Mouse (Mus musculus) forebrain, embryonic 15.5 days (tissue): ENCODE measurements around the gene Phactr4. TPM values are rescaled to one million over a fixed set of nuclear protein-coding genes. Genes with fewer than 3 reads are reported as not detected.
A peak's percentile ranks its signal among the peaks of the same experiment; 100 is the strongest.
"Not testable (repeated sequence)": the region's sequence is repeated elsewhere in the genome, so short reads cannot be mapped to it uniquely, and the experiment has no call there.

Source experiments
- ATAC-seq: fragments of 200-750 bp; cut with Nextera tagmentation; replicated peaks from 2 replicates; pipeline ENCODE4 v1.8.0; 2017; ENCODE audit warnings: mild to moderate bottlenecking, moderate TSS enrichment, moderate library complexity
- H3K27ac ChIP-seq: fragments of 300-500 bp; sonication (generic); replicated peaks from 2 replicates; pipeline ENCODE4 v1.5.1; 2015; ENCODE audit warnings: mild to moderate bottlenecking, inconsistent platforms
- H3K27me3 ChIP-seq: fragments of 300-500 bp; sonication (generic); 2 replicates; pipeline ENCODE4 v1.6.1; 2015; ENCODE audit warnings: inconsistent platforms
- H3K36me3 ChIP-seq: fragments of 300-500 bp; sonication (generic); 2 replicates; pipeline ENCODE4 v1.6.1; 2015; ENCODE audit warnings: mild to moderate bottlenecking, inconsistent platforms
- H3K4me1 ChIP-seq: fragments of 300-500 bp; sonication (generic); 2 replicates; pipeline ENCODE4 v1.6.1; 2015; ENCODE audit warnings: inconsistent platforms
- H3K4me2 ChIP-seq: fragments of 300-500 bp; sonication (generic); replicated peaks from 2 replicates; pipeline ENCODE4 v1.6.1; 2015; ENCODE audit warnings: mild to moderate bottlenecking, inconsistent platforms
- H3K4me3 ChIP-seq: fragments of 300-500 bp; sonication (generic); 2 replicates; pipeline ENCODE4 v1.5.1; 2015; ENCODE audit warnings: mild to moderate bottlenecking, inconsistent platforms
- H3K9ac ChIP-seq: fragments of 300-500 bp; sonication (generic); replicated peaks from 2 replicates; pipeline ENCODE4 v1.6.1; 2015; ENCODE audit warnings: mild to moderate bottlenecking, inconsistent platforms
- H3K9me3 ChIP-seq: fragments of 300-500 bp; sonication (generic); 2 replicates; pipeline ENCODE4 v1.6.1; 2016; ENCODE audit warnings: inconsistent platforms
- WGBS: fragments of 180-500 bp; shearing (Covaris S2); methylation state at CpG from one replicate; pipeline ENCODE4 v1.1.7; 2015; ENCODE audit warnings: mixed read lengths; 5-methylcytosine and 5-hydroxymethylcytosine counted together
- polyA plus RNA-seq: library from polyadenylated mRNA; unstranded; fragments of >200 nt; fragmentation: Nextera tagmentation; extraction: Ambion mirVana; gene quantifications from 2 replicates; pipeline ENCODE4 v1.2.1, GENCODE M21; 2015

Phactr4 gene
- polyA plus RNA-seq, 1 experiment from 2014 or later: 11.5 TPM

- Histone ChIP-seq H3K36me3 (no peaks in the 10 kb centered on the region), H3K4me1 (no peaks in the 10 kb centered on the region), H3K4me2 (no peak overlapping the region), H3K9me3 (no peaks in the 10 kb centered on the region), H3K27me3 (no peaks in the 10 kb centered on the region), H3K9ac (no peak overlapping the region), H3K4me3 (no peak overlapping the region), H3K27ac (no peak overlapping the region)
- no peak for ATAC-seq
- WGBS: 40% methylated on average over 11 of the region's 11 CpGs
Observed at GRCm38 (mm10) chr4:132437857-132438256, 15.6 kb upstream of the Phactr4 start.

GRCm38 (mm10) chr4:132432717-132433372 is 10.6 kb upstream of the Phactr4 start:
- no peak for ATAC-seq
- Histone ChIP-seq H3K4me1 (no peaks in the 10 kb centered on the region), H3K4me3 (no peak overlapping the region), H3K27ac (no peak overlapping the region), H3K4me2 (no peak overlapping the region), H3K9ac (no peak overlapping the region), H3K27me3 (no peaks in the 10 kb centered on the region), H3K36me3 (no peaks in the 10 kb centered on the region), H3K9me3 (no peaks in the 10 kb centered on the region)
- WGBS: 18% methylated on average over 14 of the region's 14 CpGs

GRCm38 (mm10) chr4:132428022-132428542 is 5.8 kb upstream of the Phactr4 start:
- Histone ChIP-seq H3K9me3 (no peaks in the 10 kb centered on the region), H3K36me3 (no peaks in the 10 kb centered on the region), H3K4me3 (no peak overlapping the region), H3K4me1 (no peaks in the 10 kb centered on the region), H3K4me2 (no peak overlapping the region), H3K9ac (no peak overlapping the region), H3K27me3 (no peaks in the 10 kb centered on the region), H3K27ac (no peak overlapping the region)
- ATAC-seq: no peak
- 73% methylated on average over 9 of the region's 9 CpGs for WGBS

GRCm38 (mm10) chr4:132427493-132427892 is 5.2 kb upstream of the Phactr4 start:
- ATAC-seq: no peak
- Histone ChIP-seq H3K27ac (no peak overlapping the region), H3K4me1 (peaks cover 3% of the 10 kb centered on the region; the same call in 1 of the 2 replicates), H3K36me3 (no peaks in the 10 kb centered on the region), H3K4me3 (no peak overlapping the region), H3K9ac (no peak overlapping the region), H3K27me3 (no peaks in the 10 kb centered on the region), H3K9me3 (no peaks in the 10 kb centered on the region), H3K4me2 (no peak overlapping the region)
- WGBS: 85% methylated on average over 4 of the region's 4 CpGs

GRCm38 (mm10) chr4:132426021-132426420 is 3.7 kb upstream of the Phactr4 start:
- H3K27me3 ChIP-seq: no peaks in the 10 kb centered on the region
- 63% methylated on average over 2 of the region's 2 CpGs for whole genome bisulfite sequencing

GRCm38 (mm10) chr4:132424765-132425164 is 2.5 kb upstream of the Phactr4 start:
- Histone ChIP-seq H3K36me3 (no peaks in the 10 kb centered on the region), H3K9ac (no peak overlapping the region), H3K9me3 (no peaks in the 10 kb centered on the region), H3K27me3 (no peaks in the 10 kb centered on the region), H3K4me3 (no peak overlapping the region), H3K27ac (no peak overlapping the region), H3K4me2 (no peak overlapping the region), H3K4me1 (peaks cover 16% of the 10 kb centered on the region)
- 96% methylated on average over 5 of the region's 5 CpGs for WGBS
- no peak for ATAC-seq

More at GRCm38 (mm10) chr4:132426021-132426420, 3.7 kb upstream of the Phactr4 start:
- Histone ChIP-seq H3K27ac (no peak overlapping the region), H3K9ac (no peak overlapping the region), H3K4me2 (no peak overlapping the region), H3K4me1 (peaks cover 5% of the 10 kb centered on the region), H3K4me3 (no peak overlapping the region), H3K36me3 (no peaks in the 10 kb centered on the region), H3K9me3 (no peaks in the 10 kb centered on the region)
- no peak for ATAC-seq

- Histone ChIP-seq H3K4me1 (peaks cover 17% of the 10 kb centered on the region), H3K9me3 (no peaks in the 10 kb centered on the region), H3K9ac (peak overlapping the region; percentile 81), H3K27ac (peak overlapping the region; percentile 94), H3K4me3 (peak overlapping the region; percentile 98), H3K36me3 (no peaks in the 10 kb centered on the region), H3K4me2 (peak overlapping the region; percentile 55), H3K27me3 (no peaks in the 10 kb centered on the region)
- ATAC-seq: no peak
- WGBS: under 1% methylated on average over 13 of the region's 13 CpGs
Observed at GRCm38 (mm10) chr4:132421556-132421922, 750 bp downstream of the Phactr4 start.

GRCm38 (mm10) chr4:132420471-132420870 is 1.8 kb downstream of the Phactr4 start:
- Histone ChIP-seq H3K27me3 (no peaks in the 10 kb centered on the region), H3K9me3 (no peaks in the 10 kb centered on the region), H3K9ac (no peak overlapping the region), H3K4me2 (peak overlapping the region; percentile 55), H3K27ac (no peak overlapping the region), H3K4me3 (peak overlapping the region; percentile 98), H3K36me3 (no peaks in the 10 kb centered on the region), H3K4me1 (peaks cover 17% of the 10 kb centered on the region)
- no peak for ATAC-seq
- WGBS: 68% methylated on average over 5 of the region's 5 CpGs

GRCm38 (mm10) chr4:132415966-132416365 is 6.3 kb downstream of the Phactr4 start:
- no peaks in the 10 kb centered on the region for H3K9me3 ChIP-seq
- ATAC-seq: no peak

GRCm38 (mm10) chr4:132413257-132413656 is 9.0 kb downstream of the Phactr4 start:
- not testable (repeated sequence) for H3K27ac ChIP-seq, H3K9me3 ChIP-seq, H3K36me3 ChIP-seq, H3K4me1 ChIP-seq, H3K9ac ChIP-seq, ATAC-seq, H3K4me2 ChIP-seq, H3K4me3 ChIP-seq, H3K27me3 ChIP-seq
- WGBS: 87% methylated on average over 4 of the region's 4 CpGs

More at GRCm38 (mm10) chr4:132415966-132416365, 6.3 kb downstream of the Phactr4 start:
- peaks cover 6% of the 10 kb centered on the region; the same call in 1 of the 2 replicates for H3K36me3 ChIP-seq
- no peak overlapping the region for H3K9ac ChIP-seq
- H3K27me3 ChIP-seq: no peaks in the 10 kb centered on the region
- H3K4me3 ChIP-seq: no peak overlapping the region
- H3K4me1 ChIP-seq: peaks cover 12% of the 10 kb centered on the region
- H3K27ac ChIP-seq: no peak overlapping the region
- H3K4me2 ChIP-seq: no peak overlapping the region

GRCm38 (mm10) chr4:132411322-132412094 is 10.8 kb downstream of the Phactr4 start:
- Histone ChIP-seq H3K27ac (no peak overlapping the region), H3K4me3 (no peak overlapping the region), H3K4me1 (no peaks in the 10 kb centered on the region), H3K27me3 (no peaks in the 10 kb centered on the region), H3K9me3 (no peaks in the 10 kb centered on the region), H3K4me2 (no peak overlapping the region), H3K9ac (no peak overlapping the region), H3K36me3 (peaks cover 6% of the 10 kb centered on the region; the same call in 1 of the 2 replicates)
- 61% methylated on average over 8 of the region's 8 CpGs for WGBS
- ATAC-seq: no peak

GRCm38 (mm10) chr4:132409587-132410229 is 12.6 kb downstream of the Phactr4 start:
- Histone ChIP-seq H3K4me3 (no peak overlapping the region), H3K4me2 (no peak overlapping the region), H3K9me3 (no peaks in the 10 kb centered on the region), H3K4me1 (no peaks in the 10 kb centered on the region), H3K27ac (no peak overlapping the region), H3K9ac (no peak overlapping the region), H3K27me3 (no peaks in the 10 kb centered on the region), H3K36me3 (peaks cover 6% of the 10 kb centered on the region; the same call in 1 of the 2 replicates)
- 91% methylated on average over 4 of the region's 4 CpGs for WGBS
- ATAC-seq: no peak
